Mouse (Mus musculus) hindbrain, embryonic 15.5 days (tissue): ENCODE measurements around the gene Lgr5. TPM values are rescaled to one million over a fixed set of nuclear protein-coding genes. Genes with fewer than 3 reads are reported as not detected.

Source experiments
- polyA plus RNA-seq: library from polyadenylated mRNA; unstranded; fragments of >200 nt; fragmentation: Nextera tagmentation; extraction: Ambion mirVana; gene quantifications from 2 replicates; pipeline ENCODE4 v1.2.1, GENCODE M21; 2015

Gene Lgr5
- polyA plus RNA-seq, 1 experiment from 2014 or later, result 2.6 TPM

Other genes starting within 250 kb of the Lgr5 start
- 30.9 and 33.6 TPM in 2 replicates for gene Tmem19, start 225.3 kb downstream of the Lgr5 start, polyA plus RNA-seq
- gene Thap2, start 203.3 kb downstream of the Lgr5 start, polyA plus RNA-seq, result 20.8 and 26.2 TPM in 2 replicates
- 15.7 and 16.5 TPM in 2 replicates for gene Zfc3h1, start 202.8 kb downstream of the Lgr5 start, polyA plus RNA-seq
- 0.40 and 0.69 TPM in 2 replicates for gene A930009A15Rik, start 17.8 kb downstream of the Lgr5 start, polyA plus RNA-seq
- 0.45 and 0.84 TPM in 2 replicates for gene Tspan8, start 229.1 kb upstream of the Lgr5 start, polyA plus RNA-seq